8 mouse cellular contexts compared by ENCODE assay signal in genomic region chr2:91927826-91928533, GRCm38 (mm10). TPM values are rescaled to one million over a fixed set of nuclear protein-coding genes. Genes with fewer than 3 reads are reported as not detected.
DNase-seq lines count a peak whose midpoint lies in the region; ATAC-seq and TF ChIP-seq lines count a peak whose summit lies in the region.

No protein-coding gene starts in this region.

- H3K27me3 ChIP-seq in heart, embryonic 11.5 days (ENCODE audit: control insufficient read depth, insufficient read depth, low read length): peaks cover 20% of the 10 kb centered on the region
- peaks cover 14% of the 10 kb centered on the region for H3K27me3 ChIP-seq in kidney, postnatal 0 days (ENCODE audit: insufficient read depth, low read length)
- H3K27me3 ChIP-seq in liver, embryonic 14.5 days (ENCODE audit: control insufficient read depth, insufficient read depth, low read length): peaks cover 40% of the 10 kb centered on the region
- peaks cover 26% of the 10 kb centered on the region for H3K27me3 ChIP-seq in neural tube, embryonic 13.5 days

- peak; percentile 87 for DNase-seq in CD4-positive, CD25-positive, alpha-beta regulatory T cell, adult 2 months (ENCODE audit: low read depth, low spot score)
- DNase-seq in ZHBTc4 (ENCODE audit: low read depth, low spot score): peak; percentile 92
- DNase-seq in embryo, embryonic 10.5 days (ENCODE audit: low spot score): peak; percentile 92
- DNase-seq in kidney, postnatal 0 days (ENCODE audit: low spot score): peak; percentile 81
- peak in 2 of 3 experiments; percentile 60 to 66 for DNase-seq in liver, embryonic 14.5 days (ENCODE audit: low read depth in 3 of 3, low spot score in 3 of 3)
- peak; percentile 78 for DNase-seq in thymus, postnatal 0 days (ENCODE audit: low spot score)

- 0 out of 2 replicates have a peak, but pooled peaks cover 4% of the 10 kb centered on the region for H3K36me3 ChIP-seq in heart, embryonic 11.5 days (ENCODE audit: control insufficient read depth, insufficient read depth, low read length)
- H3K36me3 ChIP-seq in kidney, postnatal 0 days (ENCODE audit: insufficient read depth, low read length): no peaks in the 10 kb centered on the region
- no peaks in the 10 kb centered on the region for H3K36me3 ChIP-seq in liver, embryonic 14.5 days (replicated peaks; ENCODE audit: control insufficient read depth, insufficient read depth, low read depth)
- no peaks in the 10 kb centered on the region for H3K36me3 ChIP-seq in neural tube, embryonic 13.5 days

- peak; percentile 74 for TF ChIP-seq CTCF in kidney, postnatal 0 days (IDR thresholded peaks at IDR 0.05; ENCODE audit: low read depth)
- peak; percentile 86 for TF ChIP-seq CTCF in liver, embryonic 14.5 days (IDR thresholded peaks at IDR 0.05; ENCODE audit: low read depth)

- TF ChIP-seq EP300 in liver, embryonic 14.5 days (IDR thresholded peaks at IDR 0.05; ENCODE audit: low read depth): no peak

- H3K9me3 ChIP-seq in heart, embryonic 11.5 days (replicated peaks; ENCODE audit: control insufficient read depth, low read length): no peaks in the 10 kb centered on the region
- H3K9me3 ChIP-seq in kidney, postnatal 0 days (replicated peaks; ENCODE audit: low read length): no peaks in the 10 kb centered on the region
- H3K9me3 ChIP-seq in liver, embryonic 14.5 days (ENCODE audit: control insufficient read depth, low read length): no peaks in the 10 kb centered on the region
- no peaks in the 10 kb centered on the region for H3K9me3 ChIP-seq in neural tube, embryonic 13.5 days

- H3K9ac ChIP-seq in heart, embryonic 11.5 days (ENCODE audit: low read depth, low read length): no peak overlapping the region
- no peak overlapping the region for H3K9ac ChIP-seq in kidney, postnatal 0 days (ENCODE audit: low read depth, low read length)
- H3K9ac ChIP-seq in liver, embryonic 14.5 days (replicated peaks): no peak overlapping the region
- no peak overlapping the region for H3K9ac ChIP-seq in neural tube, embryonic 13.5 days

- ATAC-seq in heart, embryonic 11.5 days (replicated peaks; ENCODE audit: insufficient number of reproducible peaks, low FRiP score, low TSS enrichment): no peak
- no peak for ATAC-seq in kidney, postnatal 0 days (replicated peaks; ENCODE audit: low FRiP score, low read depth)
- peak; percentile 6; the same call in 1 of the 2 replicates for ATAC-seq in liver, embryonic 14.5 days (ENCODE audit: insufficient read depth)
- ATAC-seq in neural tube, embryonic 13.5 days (ENCODE audit: low read depth): no peak

- peaks cover 18% of the 10 kb centered on the region for H3K4me1 ChIP-seq in heart, embryonic 11.5 days (ENCODE audit: control insufficient read depth, insufficient read depth, low read length)
- peaks cover 14% of the 10 kb centered on the region; the same call in 1 of the 2 replicates for H3K4me1 ChIP-seq in kidney, postnatal 0 days (replicated peaks; ENCODE audit: insufficient read depth, low read length)
- peaks cover 5 to 11% of the 10 kb centered on the region in 2 experiments for H3K4me1 ChIP-seq in liver, embryonic 14.5 days (replicated peaks; ENCODE audit: control insufficient read depth in 2 of 2, insufficient read depth in 2 of 2, low read length in 1 of 2)
- H3K4me1 ChIP-seq in neural tube, embryonic 13.5 days (replicated peaks): peaks cover 60% of the 10 kb centered on the region

- H3K4me2 ChIP-seq in heart, embryonic 11.5 days: peak overlapping the region; percentile 52
- no peak overlapping the region; the same call in 1 of the 2 replicates for H3K4me2 ChIP-seq in kidney, postnatal 0 days (ENCODE audit: low read length)
- no peak overlapping the region; the same call in 1 of the 2 replicates for H3K4me2 ChIP-seq in liver, embryonic 14.5 days (ENCODE audit: low read depth)
- H3K4me2 ChIP-seq in neural tube, embryonic 13.5 days: peak overlapping the region; percentile 22; the same call in 1 of the 2 replicates

- H3K4me3 ChIP-seq in heart, embryonic 11.5 days (ENCODE audit: low read depth, low read length): peak overlapping the region; percentile 28; the same call in 1 of the 2 replicates
- no peak overlapping the region for H3K4me3 ChIP-seq in kidney, postnatal 0 days (replicated peaks; ENCODE audit: low read depth, low read length)
- H3K4me3 ChIP-seq in liver, embryonic 14.5 days (ENCODE audit: insufficient read depth in 1 of 2, low read depth in 2 of 2, low read length in 2 of 2): no peak overlapping the region
- H3K4me3 ChIP-seq in neural tube, embryonic 13.5 days: no peak overlapping the region

- WGBS in heart, embryonic 11.5 days (ENCODE audit: insufficient replicate concordance): 30% methylated on average over 34 of the region's 34 CpGs
- WGBS in kidney, postnatal 0 days: 46% methylated on average over 34 of the region's 34 CpGs
- 35% methylated on average over 34 of the region's 34 CpGs for WGBS in liver, embryonic 14.5 days (ENCODE audit: insufficient replicate concordance)
- 41% methylated on average over 34 of the region's 34 CpGs for WGBS in neural tube, embryonic 13.5 days

- no peak overlapping the region for H3K27ac ChIP-seq in heart, embryonic 11.5 days (ENCODE audit: low read depth, low read length)
- no peak overlapping the region for H3K27ac ChIP-seq in kidney, postnatal 0 days
- no peak overlapping the region for H3K27ac ChIP-seq in liver, embryonic 14.5 days
- no peak overlapping the region for H3K27ac ChIP-seq in neural tube, embryonic 13.5 days (replicated peaks)

RNA-seq across cellular contexts. Expression of gene Chrm4, which starts 0.9 kb away (rescaled TPM):
- polyA plus RNA-seq in heart, embryonic 11.5 days (2014; fragmentation: Nextera tagmentation; extraction: Ambion mirVana): not detected in 2 replicates
- 0.22 TPM in 1 of 2 replicates, not detected in the other for polyA plus RNA-seq in kidney, postnatal 0 days (2015; fragmentation: Nextera tagmentation; extraction: Ambion mirVana)
- polyA plus RNA-seq in liver, embryonic 14.5 days (2012; rRNA removed): 0.06 and 0.08 TPM in 2 replicates
- polyA plus RNA-seq in liver, embryonic 14.5 days (2014; fragmentation: Nextera tagmentation; extraction: Ambion mirVana): not detected in 2 replicates
- 1.2 and 1.5 TPM in 2 replicates for polyA plus RNA-seq in neural tube, embryonic 13.5 days (2015; fragmentation: Nextera tagmentation; extraction: Ambion mirVana)
- 0.09 and 0.12 TPM in 2 replicates for polyA plus RNA-seq in thymus, postnatal 0 days (2015; fragmentation: Nextera tagmentation; extraction: Ambion mirVana)

RNA-seq across cellular contexts. Expression of gene Mdk, which starts 4.1 kb away (rescaled TPM):
- polyA plus RNA-seq in heart, embryonic 11.5 days (2014; fragmentation: Nextera tagmentation; extraction: Ambion mirVana): 842 and 965 TPM in 2 replicates
- 639 and 693 TPM in 2 replicates for polyA plus RNA-seq in kidney, postnatal 0 days (2015; fragmentation: Nextera tagmentation; extraction: Ambion mirVana)
- 13.2 and 19.3 TPM in 2 replicates for polyA plus RNA-seq in liver, embryonic 14.5 days (2012; rRNA removed)
- 12.7 and 13.7 TPM in 2 replicates for polyA plus RNA-seq in liver, embryonic 14.5 days (2014; fragmentation: Nextera tagmentation; extraction: Ambion mirVana)
- 289 and 336 TPM in 2 replicates for polyA plus RNA-seq in neural tube, embryonic 13.5 days (2015; fragmentation: Nextera tagmentation; extraction: Ambion mirVana)
- 118 and 153 TPM in 2 replicates for polyA plus RNA-seq in thymus, postnatal 0 days (2015; fragmentation: Nextera tagmentation; extraction: Ambion mirVana)

RNA-seq across cellular contexts. Expression of gene Gm9821, which starts 17.5 kb away (rescaled TPM):
- 1.8 and 2.8 TPM in 2 replicates for polyA plus RNA-seq in heart, embryonic 11.5 days (2014; fragmentation: Nextera tagmentation; extraction: Ambion mirVana)
- 0.12 TPM in 1 of 2 replicates, not detected in the other for polyA plus RNA-seq in kidney, postnatal 0 days (2015; fragmentation: Nextera tagmentation; extraction: Ambion mirVana)
- polyA plus RNA-seq in liver, embryonic 14.5 days (2012; rRNA removed): 0.01 and 0.02 TPM in 2 replicates
- 0.63 and 0.96 TPM in 2 replicates for polyA plus RNA-seq in liver, embryonic 14.5 days (2014; fragmentation: Nextera tagmentation; extraction: Ambion mirVana)
- polyA plus RNA-seq in neural tube, embryonic 13.5 days (2015; fragmentation: Nextera tagmentation; extraction: Ambion mirVana): 0.22 TPM in 1 of 2 replicates, not detected in the other
- polyA plus RNA-seq in thymus, postnatal 0 days (2015; fragmentation: Nextera tagmentation; extraction: Ambion mirVana): 2.5 and 3.4 TPM in 2 replicates

RNA-seq across cellular contexts. Expression of gene Dgkz, which starts 47.7 kb away (rescaled TPM):
- 42.1 and 49.6 TPM in 2 replicates for polyA plus RNA-seq in heart, embryonic 11.5 days (2014; fragmentation: Nextera tagmentation; extraction: Ambion mirVana)
- 32.1 and 32.4 TPM in 2 replicates for polyA plus RNA-seq in kidney, postnatal 0 days (2015; fragmentation: Nextera tagmentation; extraction: Ambion mirVana)
- polyA plus RNA-seq in liver, embryonic 14.5 days (2012; rRNA removed): 55.9 and 60.7 TPM in 2 replicates
- 19.6 and 26.7 TPM in 2 replicates for polyA plus RNA-seq in liver, embryonic 14.5 days (2014; fragmentation: Nextera tagmentation; extraction: Ambion mirVana)
- 35.7 and 38.8 TPM in 2 replicates for polyA plus RNA-seq in neural tube, embryonic 13.5 days (2015; fragmentation: Nextera tagmentation; extraction: Ambion mirVana)
- 70.9 and 81.0 TPM in 2 replicates for polyA plus RNA-seq in thymus, postnatal 0 days (2015; fragmentation: Nextera tagmentation; extraction: Ambion mirVana)

Comparison
In these comparisons a context has a peak if more than half of its experiments do, and no peak if none do; other contexts are left out.
1. H3K4me2 ChIP-seq: peak in heart, embryonic 11.5 days (single experiment) and neural tube, embryonic 13.5 days (single experiment); none in kidney, postnatal 0 days (single experiment) and liver, embryonic 14.5 days (single experiment).
2. Peak in every context shown above with its lines, with median percentiles within 50 percentile points of each other: DNase-seq.